Mouse (Mus musculus) retina, adult 2 months (tissue): ENCODE measurements around the gene 1110004F10Rik.
"Not testable (repeated sequence)": the region's sequence is repeated elsewhere in the genome, so short reads cannot be mapped to it uniquely, and the experiment has no call there.

ENCODE experiments used
- DNase-seq: peaks from one replicate; pipeline ENCODE4 v3.0.0-alpha.2; 2012; ENCODE audit warnings: low read depth, low spot score

Gene 1110004F10Rik

DNA sequence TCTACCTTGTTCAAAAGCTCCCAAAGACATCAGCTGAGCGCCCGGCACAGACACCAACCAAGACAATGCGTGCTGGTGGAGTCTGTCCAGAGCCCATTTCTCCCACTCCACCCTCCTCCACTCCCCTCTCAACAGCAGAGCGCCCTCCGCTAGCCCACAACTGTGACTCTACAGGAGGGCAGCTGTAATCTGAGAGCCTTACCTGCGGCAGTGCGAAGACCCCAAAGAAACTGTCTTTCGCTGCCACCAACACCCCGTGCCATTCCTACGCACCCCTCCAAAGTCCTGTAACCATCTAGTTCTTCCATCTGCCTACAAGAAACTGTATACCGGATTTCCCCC lies at the start of gene 1110004F10Rik:
1110004F10Rik (plus strand) TSS at position 202 of the 342 bp plus-strand sequence.
- no peak for DNase-seq

- DNase-seq: no peak
Measured at GRCm38 (mm10) chr7:116002726-116003125, 36.5 kb upstream of the 1110004F10Rik start.

- DNase-seq: no peak
Measured at GRCm38 (mm10) chr7:116029991-116030390, 9.2 kb upstream of the 1110004F10Rik start.

GRCm38 (mm10) chr7:116030597-116031387 lies 8.4 kb upstream of the 1110004F10Rik start:
- no peak for DNase-seq

DNA sequence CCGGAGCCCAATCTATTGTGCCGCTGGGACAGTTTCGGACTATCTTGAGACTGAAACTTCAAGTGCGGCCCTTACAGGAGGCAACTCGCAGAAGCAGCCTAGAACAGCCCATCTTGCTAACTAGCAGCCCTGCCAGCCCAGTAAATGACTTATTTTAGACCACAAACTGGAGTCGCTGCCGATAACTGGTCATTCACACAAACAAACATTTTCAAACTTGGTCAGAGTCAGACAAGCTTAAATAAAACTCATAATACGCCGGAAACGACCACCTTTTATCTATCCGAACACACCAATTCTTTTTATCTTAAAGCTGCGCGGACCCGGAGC lies 7.8 kb upstream of the 1110004F10Rik start:
- DNase-seq: no peak

DNA sequence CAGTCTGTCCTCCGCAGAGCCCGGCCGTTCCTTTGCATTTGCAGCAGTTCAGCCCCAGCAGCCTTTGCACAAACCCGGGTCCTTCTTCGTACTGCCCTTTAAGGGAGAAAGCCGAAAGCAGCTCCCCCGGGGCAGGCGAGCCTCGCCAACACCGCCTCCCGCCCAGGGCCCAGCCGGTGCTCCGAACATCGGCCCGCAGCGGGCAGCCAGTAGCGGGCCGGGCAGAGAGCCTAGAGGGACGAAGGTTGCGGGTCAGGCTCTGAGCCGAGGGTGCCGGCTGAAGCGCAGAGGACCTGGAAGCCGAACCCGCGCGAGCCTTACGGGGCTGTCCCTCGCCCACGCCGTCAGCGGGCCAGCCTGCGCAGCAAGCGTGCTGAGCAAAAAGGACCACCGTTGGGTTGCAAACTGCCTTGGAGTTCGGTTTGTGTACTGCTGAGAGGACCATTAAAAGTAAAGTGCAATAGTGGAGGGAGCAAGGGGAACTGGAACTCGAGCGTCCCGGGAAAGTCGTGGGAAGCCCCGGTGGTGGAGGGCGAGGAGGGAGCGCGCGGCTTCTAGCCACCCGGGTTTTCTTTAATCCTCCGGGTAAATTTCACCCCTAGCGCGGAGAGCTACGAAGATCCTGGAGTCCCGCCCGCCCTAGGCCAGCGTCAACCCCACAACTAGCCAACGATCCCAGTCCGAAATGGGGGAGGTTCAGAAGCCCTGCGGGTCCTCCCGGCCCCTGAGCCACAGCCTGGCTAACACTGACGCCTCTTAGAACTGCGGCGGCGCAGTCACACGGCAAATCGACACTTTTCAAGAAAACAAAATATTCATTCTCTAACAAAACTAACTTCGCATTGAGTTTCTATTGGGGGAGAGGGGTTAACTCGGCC lies 7.2 kb upstream of the 1110004F10Rik start:
- DNase-seq: no peak

GRCm38 (mm10) chr7:116032596-116033307 lies 6.4 kb upstream of the 1110004F10Rik start:
- peak; percentile 46 for DNase-seq

- no peak for DNase-seq
Measured at GRCm38 (mm10) chr7:116033371-116034241, 5.6 kb upstream of the 1110004F10Rik start.

DNA sequence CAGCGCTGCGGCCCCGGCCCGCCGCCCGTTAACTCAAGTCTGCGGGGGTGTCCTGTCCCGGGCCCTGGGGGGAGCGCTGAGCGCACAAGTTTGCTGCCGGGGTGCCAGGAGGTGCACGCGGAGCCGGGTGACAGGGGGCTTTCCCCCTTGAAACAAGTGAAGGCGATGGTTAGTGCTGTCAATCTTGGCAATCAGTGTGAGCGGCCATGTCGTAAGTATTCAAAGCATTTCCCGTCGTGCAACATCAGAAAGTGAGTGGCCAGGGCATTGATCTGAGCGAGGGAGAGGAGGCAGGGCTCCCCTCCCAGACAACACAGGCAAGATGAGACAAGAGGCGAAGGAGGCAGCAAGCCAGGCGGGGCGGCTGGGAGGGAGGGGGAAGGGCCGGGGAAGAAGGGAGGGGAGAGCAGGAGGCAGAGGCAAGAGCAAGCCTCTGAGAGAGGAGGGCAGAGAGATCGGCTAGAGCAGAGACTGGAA lies 4.9 kb upstream of the 1110004F10Rik start:
- DNase-seq: no peak

DNA sequence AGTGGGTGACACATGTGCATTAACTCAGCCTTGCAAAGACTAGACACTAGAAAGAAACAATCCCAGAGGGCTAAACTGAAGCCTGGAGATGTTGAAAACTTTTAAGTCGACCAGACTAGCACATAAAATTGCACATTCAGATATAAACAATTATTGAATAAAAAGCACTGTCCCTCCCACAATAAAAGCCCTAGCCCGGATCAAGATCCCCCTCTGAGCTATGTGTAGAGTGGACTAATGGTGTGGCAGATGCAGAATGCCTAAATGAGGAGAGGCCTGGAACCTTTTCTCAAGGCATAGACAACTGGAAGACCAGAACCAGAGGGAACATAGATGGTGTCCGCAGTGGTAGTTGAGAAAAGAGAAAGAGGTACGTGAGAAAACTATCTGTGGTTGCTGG lies 3.7 kb upstream of the 1110004F10Rik start:
- no peak for DNase-seq

GRCm38 (mm10) chr7:116036591-116037555 lies 2.3 kb upstream of the 1110004F10Rik start:
- no peak for DNase-seq

- DNase-seq: no peak
Measured at GRCm38 (mm10) chr7:116038024-116038423, 1.2 kb upstream of the 1110004F10Rik start.

GRCm38 (mm10) chr7:116038511-116038910 lies 686 bp upstream of the 1110004F10Rik start, which contains the start of gene Sox6:
Sox6 (minus strand) TSS chr7:116038796.
- DNase-seq: no peak

- peak; percentile 57 for DNase-seq
Measured at GRCm38 (mm10) chr7:116039538-116040466, 605 bp downstream of the 1110004F10Rik start.

GRCm38 (mm10) chr7:116040470-116041019 lies 1.3 kb downstream of the 1110004F10Rik start:
- DNase-seq: no peak

GRCm38 (mm10) chr7:116060739-116061138 lies 21.5 kb downstream of the 1110004F10Rik start:
- DNase-seq: no peak

GRCm38 (mm10) chr7:116084366-116084765 lies 45.2 kb downstream of the 1110004F10Rik start, which contains the start of gene Gm4353:
Gm4353 (minus strand) TSS chr7:116084635.
- DNase-seq: not testable (repeated sequence)
